Mouse (Mus musculus) small intestine, adult 2 months (tissue): ENCODE results near the gene Bcl2l12. TPM values are rescaled to one million over a fixed set of nuclear protein-coding genes. Genes with fewer than 3 reads are reported as not detected.

ENCODE experiments used
- H3K27ac ChIP-seq: fragments of 200-500 bp; 2 replicates; pipeline ENCODE4 v1.5.1; 2012; ENCODE audit warnings: low read depth, low read length, control low read depth, inconsistent platforms; ENCODE audit not compliant: insufficient read depth
- H3K27me3 ChIP-seq: fragments of 200-500 bp; 2 replicates; pipeline ENCODE4 v1.6.1; 2012; ENCODE audit warnings: mild to moderate bottlenecking, moderate library complexity, low read length, inconsistent platforms; ENCODE audit not compliant: control insufficient read depth, insufficient read depth
- H3K36me3 ChIP-seq: fragments of 200-500 bp; 2 replicates; pipeline ENCODE4 v1.6.1; 2012; ENCODE audit warnings: mild to moderate bottlenecking, low read length, control low read depth, inconsistent platforms; ENCODE audit not compliant: control insufficient read depth, insufficient read depth
- H3K4me1 ChIP-seq: fragments of 200-500 bp; 2 replicates; pipeline ENCODE4 v1.6.1; 2012; ENCODE audit warnings: low read length, inconsistent platforms, mixed read lengths; ENCODE audit not compliant: control insufficient read depth, insufficient read depth, insufficient read length
- H3K4me3 ChIP-seq: fragments of 200-500 bp; 2 replicates; pipeline ENCODE4 v1.5.1; 2012; ENCODE audit warnings: low read depth, mild to moderate bottlenecking, control low read depth, inconsistent platforms, low read length, moderate library complexity
- CTCF ChIP-seq: fragments of 200-500 bp; IDR thresholded peaks from 2 replicates; pipeline ENCODE4 v1.5.1; 2012; ENCODE audit warnings: low read depth, mild to moderate bottlenecking, control low read depth, inconsistent platforms, low read length, moderate library complexity, mixed read lengths; ENCODE audit not compliant: insufficient replicate concordance, insufficient read length; ENCODE audit errors: extremely low read depth
- POLR2A ChIP-seq: fragments of 200-500 bp; IDR thresholded peaks from 2 replicates; pipeline ENCODE4 v1.6.1; 2012; ENCODE audit warnings: low read depth, mild to moderate bottlenecking, control low read depth, inconsistent platforms, low read length, moderate library complexity
- WGBS: fragments of 180-500 bp; shearing (Covaris S2); methylation state at CpG from one replicate; pipeline ENCODE4 v1.1.7; 2018; 5-methylcytosine and 5-hydroxymethylcytosine counted together
- polyA plus RNA-seq: library from polyadenylated mRNA; depleted of rRNA; stranded (reverse); fragments of >200 nt; gene quantifications from 2 replicates; pipeline ENCODE4 v1.2.3, GENCODE M21; 2012

Bcl2l12 gene
- polyA plus RNA-seq, 1 experiment, result 16.3 TPM

GRCm38 (mm10) chr7:45008411-45008810 is 9.9 kb upstream of the Bcl2l12 start:
- 95% methylated on average over 19 of the region's 19 CpGs for WGBS
- no peak for TF ChIP-seq CTCF
- no peak for TF ChIP-seq POLR2A
- Histone ChIP-seq H3K4me1 (no peaks in the 10 kb centered on the region), H3K36me3 (peaks cover 86% of the 10 kb centered on the region), H3K4me3 (no peak overlapping the region), H3K27ac (no peak overlapping the region), H3K27me3 (no peaks in the 10 kb centered on the region)

- no peak overlapping the region for H3K27ac ChIP-seq
- no peaks in the 10 kb centered on the region for H3K4me1 ChIP-seq
- peaks cover 89% of the 10 kb centered on the region for H3K36me3 ChIP-seq
- H3K27me3 ChIP-seq, result no peaks in the 10 kb centered on the region
- TF ChIP-seq POLR2A (no peak), CTCF (no peak)
- 96% methylated on average over 30 of the region's 30 CpGs for WGBS
- H3K4me3 ChIP-seq, result no peak overlapping the region
Measured at GRCm38 (mm10) chr7:45007846-45008245, 9.3 kb upstream of the Bcl2l12 start.

DNA sequence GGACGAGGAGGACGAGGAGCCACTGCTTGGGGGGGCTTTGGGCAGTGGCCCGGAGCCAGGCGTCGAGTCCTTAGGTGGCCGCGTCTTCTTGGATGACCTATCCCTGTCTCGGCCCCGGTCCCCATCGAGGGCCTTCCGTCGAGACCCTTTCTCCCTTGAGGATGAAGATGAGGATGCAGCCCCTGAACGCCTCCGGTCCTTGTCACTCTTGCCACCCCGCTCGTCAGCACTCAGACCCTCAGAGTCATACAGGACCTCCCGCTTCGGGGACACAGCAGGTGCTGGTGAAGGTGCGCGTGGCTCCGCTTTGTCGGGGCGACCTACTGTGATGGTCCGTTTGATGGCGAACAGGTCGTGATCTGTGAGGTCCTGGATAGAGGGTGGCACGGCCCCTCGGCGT is 8.6 kb upstream of the Bcl2l12 start:
- peaks cover 89% of the 10 kb centered on the region for H3K36me3 ChIP-seq
- TF ChIP-seq POLR2A (no peak), CTCF (no peak)
- H3K27ac ChIP-seq, result no peak overlapping the region
- H3K4me1 ChIP-seq, result no peaks in the 10 kb centered on the region
- H3K4me3 ChIP-seq, result no peak overlapping the region
- 96% methylated on average over 29 of the region's 29 CpGs for WGBS
- no peaks in the 10 kb centered on the region for H3K27me3 ChIP-seq

DNA sequence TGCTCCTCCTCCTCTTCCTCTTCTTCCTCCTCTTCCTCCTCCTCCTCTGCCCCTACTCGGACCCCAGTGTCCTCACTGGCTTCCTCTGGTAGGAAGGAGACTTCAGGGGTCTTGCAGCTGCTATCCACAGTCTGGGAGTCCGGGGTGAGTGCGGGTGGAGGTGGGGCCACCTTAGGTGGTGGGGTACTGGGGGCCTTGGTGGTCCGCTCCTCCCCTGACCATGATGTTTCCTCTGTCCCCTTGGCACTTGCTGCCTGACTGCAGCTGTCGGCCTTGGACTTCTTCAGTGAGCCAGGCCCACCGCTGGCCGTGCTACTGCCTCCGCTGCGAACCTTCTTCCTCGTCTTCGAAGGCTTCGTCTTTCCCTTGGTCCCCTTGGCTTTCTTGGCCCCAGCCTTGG is 8.0 kb upstream of the Bcl2l12 start:
- no peaks in the 10 kb centered on the region for H3K27me3 ChIP-seq
- H3K4me3 ChIP-seq, result no peak overlapping the region
- WGBS, result 92% methylated on average over 12 of the region's 12 CpGs
- peaks cover 89% of the 10 kb centered on the region for H3K36me3 ChIP-seq
- TF ChIP-seq CTCF, result no peak
- TF ChIP-seq POLR2A, result no peak
- H3K27ac ChIP-seq, result no peak overlapping the region
- no peaks in the 10 kb centered on the region for H3K4me1 ChIP-seq

DNA sequence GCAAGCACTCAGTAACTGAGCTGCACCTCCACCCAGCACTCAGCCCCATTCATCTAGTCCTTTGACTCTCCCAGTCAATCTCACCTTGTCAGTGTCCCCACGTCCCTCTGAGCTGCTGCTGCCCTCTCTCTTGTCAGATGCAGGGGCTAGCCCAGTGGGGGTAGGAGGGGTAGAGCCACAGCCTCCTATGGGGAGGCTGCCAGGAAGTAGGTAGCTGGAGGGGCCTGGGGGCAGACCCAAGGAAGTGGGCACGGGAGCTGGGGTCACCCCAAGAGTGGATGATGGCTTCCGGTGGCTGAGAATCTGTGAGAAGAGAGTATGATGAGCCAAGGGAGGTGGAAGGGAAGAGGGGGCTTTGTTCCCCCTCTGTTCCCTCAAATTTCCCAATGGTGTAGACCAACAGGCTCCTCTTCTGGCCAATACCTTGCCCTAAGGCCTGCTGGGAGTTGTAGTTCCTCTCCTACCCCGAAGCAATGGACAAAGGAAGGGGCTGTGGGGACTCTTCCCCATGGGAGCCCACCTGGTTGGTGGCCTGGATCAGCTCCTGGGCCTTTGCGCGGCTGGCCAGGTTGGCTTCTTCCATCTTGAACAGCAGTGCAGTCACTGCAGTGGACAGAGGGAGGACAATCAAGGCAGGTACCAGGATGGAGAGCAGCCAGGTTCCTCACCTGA is 6.9 kb upstream of the Bcl2l12 start:
- Histone ChIP-seq H3K36me3 (peaks cover 91% of the 10 kb centered on the region), H3K4me3 (no peak overlapping the region), H3K27ac (no peak overlapping the region), H3K27me3 (no peaks in the 10 kb centered on the region), H3K4me1 (peaks cover under 1% of the 10 kb centered on the region; the same call in 1 of the 2 replicates)
- TF ChIP-seq CTCF, result no peak
- TF ChIP-seq POLR2A, result no peak
- 90% methylated on average over 6 of the region's 6 CpGs for WGBS

- Histone ChIP-seq H3K27me3 (no peaks in the 10 kb centered on the region), H3K4me1 (peaks cover 2% of the 10 kb centered on the region; the same call in 1 of the 2 replicates), H3K27ac (no peak overlapping the region), H3K4me3 (no peak overlapping the region), H3K36me3 (peaks cover 91% of the 10 kb centered on the region)
- WGBS, result 81% methylated on average over 3 of the region's 3 CpGs
- TF ChIP-seq CTCF, result no peak
- TF ChIP-seq POLR2A, result no peak
Measured at GRCm38 (mm10) chr7:45004546-45004945, 6.0 kb upstream of the Bcl2l12 start.

- 67% methylated on average over 7 of the region's 7 CpGs for WGBS
- H3K27me3 ChIP-seq, result no peaks in the 10 kb centered on the region
- TF ChIP-seq POLR2A, result no peak
- no peak for TF ChIP-seq CTCF
- peaks cover 5% of the 10 kb centered on the region for H3K4me1 ChIP-seq
- no peak overlapping the region for H3K27ac ChIP-seq
- no peak overlapping the region for H3K4me3 ChIP-seq
- peaks cover 70% of the 10 kb centered on the region for H3K36me3 ChIP-seq
Measured at GRCm38 (mm10) chr7:45002440-45002839, 3.9 kb upstream of the Bcl2l12 start.

GRCm38 (mm10) chr7:45000539-45001114 is 2.1 kb upstream of the Bcl2l12 start:
- H3K27ac ChIP-seq, result no peak overlapping the region
- WGBS, result 70% methylated on average over 21 of the region's 21 CpGs
- H3K27me3 ChIP-seq, result no peaks in the 10 kb centered on the region
- no peak overlapping the region for H3K4me3 ChIP-seq
- H3K36me3 ChIP-seq, result peaks cover 52% of the 10 kb centered on the region
- H3K4me1 ChIP-seq, result peaks cover 10% of the 10 kb centered on the region
- TF ChIP-seq CTCF (no peak), POLR2A (no peak)
